ENCODE assay signal across 8 mouse cellular contexts in the genomic region with DNA sequence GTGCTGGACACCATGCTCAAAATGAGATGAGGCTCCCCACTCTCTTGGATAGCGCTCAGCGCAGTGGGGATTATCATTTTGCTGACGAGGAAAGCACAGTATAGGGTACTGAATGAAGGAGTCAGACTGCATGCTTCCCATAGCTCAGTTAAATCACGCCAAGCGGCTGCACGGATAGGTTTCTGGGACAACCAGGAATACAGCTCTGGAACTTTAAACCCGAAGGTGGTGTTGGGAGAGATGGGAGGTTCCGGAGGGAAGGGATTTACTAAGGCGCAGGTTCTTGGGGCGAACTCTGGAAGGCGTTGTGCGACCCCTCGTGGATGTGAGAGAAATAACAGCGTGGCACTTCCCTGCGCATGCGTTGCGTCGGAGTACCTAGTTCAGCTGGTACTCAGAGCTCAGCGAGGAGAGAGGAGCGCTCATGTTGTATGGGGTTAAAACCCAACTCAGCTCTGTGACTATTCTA. TPM values are rescaled to one million over a fixed set of nuclear protein-coding genes. Genes with fewer than 3 reads are reported as not detected.
DNase-seq lines count a peak whose midpoint lies in the region; ATAC-seq lines count a peak whose summit lies in the region.

No protein-coding gene starts in this region.

- H3K4me3 ChIP-seq in hindbrain, embryonic 16.5 days (ENCODE audit: low read length), result peak overlapping the region; percentile 32
- H3K4me3 ChIP-seq in macrophage (ENCODE audit: inconsistent target), result peak overlapping the region; percentile 11; the same call in 1 of the 2 replicates

- no peaks in the 10 kb centered on the region for H3K9me3 ChIP-seq in hindbrain, embryonic 16.5 days (ENCODE audit: control insufficient read depth, low read length)

- DNase-seq in T-cell, adult 2 months (ENCODE audit: low spot score), result peak; percentile 75
- DNase-seq in cerebellum, postnatal 36 days, result peak; percentile 92 to 95
- peak; percentile 93 for DNase-seq in gastrocnemius, adult 18-20 months (ENCODE audit: low spot score)
- peak; percentile 94 to 95 for DNase-seq in left cerebral cortex, adult 18-20 months (ENCODE audit: low spot score in 2 of 2)
- peak; percentile 95 for DNase-seq in right cerebral cortex, adult 18-20 months
- peak; percentile 53 for DNase-seq in urinary bladder, postnatal 10 days (ENCODE audit: low spot score)

- no peaks in the 10 kb centered on the region for H3K79me2 ChIP-seq in macrophage (ENCODE audit: inconsistent target)

- peak overlapping the region; percentile 66 for H3K9ac ChIP-seq in hindbrain, embryonic 16.5 days (ENCODE audit: low read depth, low read length)

- peak overlapping the region; percentile 72 for H3K4me2 ChIP-seq in hindbrain, embryonic 16.5 days (ENCODE audit: low read length)

- H3K27ac ChIP-seq in hindbrain, embryonic 16.5 days (ENCODE audit: low read depth, low read length), result peak overlapping the region; percentile 66
- no peak overlapping the region for H3K27ac ChIP-seq in macrophage

- H3K36me3 ChIP-seq in hindbrain, embryonic 16.5 days (ENCODE audit: control insufficient read depth, insufficient read depth, low read length), result no peaks in the 10 kb centered on the region
- H3K36me3 ChIP-seq in macrophage (ENCODE audit: inconsistent target), result no peaks in the 10 kb centered on the region

- peak; percentile 89 for ATAC-seq in hindbrain, embryonic 16.5 days

- WGBS in hindbrain, embryonic 16.5 days, result 6% methylated on average over 20 of the region's 20 CpGs
- 7% methylated on average over 20 of the region's 20 CpGs for WGBS in macrophage (ENCODE audit: missing documents)

- H3K27me3 ChIP-seq in hindbrain, embryonic 16.5 days (replicated peaks; ENCODE audit: control insufficient read depth, insufficient read depth, low read length), result no peaks in the 10 kb centered on the region

- H3K4me1 ChIP-seq in hindbrain, embryonic 16.5 days (ENCODE audit: control insufficient read depth, insufficient read depth, low read depth, low read length), result peaks cover 9% of the 10 kb centered on the region

RNA-seq across cellular contexts. Expression of gene Gm21885, which starts 4.8 kb away (rescaled TPM):
- total RNA-seq in gastrocnemius, adult 18-20 months (2021), result not detected
- 0.86 TPM in 1 of 2 replicates, not detected in the other for polyA plus RNA-seq in hindbrain, embryonic 16.5 days (2015; fragmentation: Nextera tagmentation; extraction: Ambion mirVana)
- total RNA-seq in left cerebral cortex, adult 18-20 months (2021), result not detected
- total RNA-seq in macrophage (2018; cell fraction: chromatin; rRNA removed), result not detected
- not detected for total RNA-seq in macrophage (2018; cell fraction: cytosol; rRNA removed)
- total RNA-seq in macrophage (2018; cell fraction: nucleus; rRNA removed), result not detected
- not detected in 3 replicates for polyA plus RNA-seq in macrophage (2018)

RNA-seq across cellular contexts. Expression of gene Wfikkn2, which starts 31.1 kb away (rescaled TPM):
- 10 to 100 TPM; 11.1 to 12.6 TPM for total RNA-seq in gastrocnemius, adult 18-20 months (2021)
- polyA plus RNA-seq in hindbrain, embryonic 16.5 days (2015; fragmentation: Nextera tagmentation; extraction: Ambion mirVana), result 9.3 and 10.2 TPM in 2 replicates
- total RNA-seq in left cerebral cortex, adult 18-20 months (2021), result 1 to 10 TPM; 1.8 to 2.2 TPM
- total RNA-seq in macrophage (2018; cell fraction: chromatin; rRNA removed), result under 1 TPM in 1 of 26 experiments, not detected in 25; 0.26 TPM
- under 1 TPM in 3 of 26 experiments, not detected in 23; 0.03 to 0.06 (median 0.03) TPM for total RNA-seq in macrophage (2018; cell fraction: cytosol; rRNA removed)
- total RNA-seq in macrophage (2018; cell fraction: nucleus; rRNA removed), result 1 to 10 TPM in 1 of 26 experiments, under 1 TPM in 1, not detected in 24; 0.16 to 1.3 TPM
- not detected in 3 replicates for polyA plus RNA-seq in macrophage (2018)

RNA-seq across cellular contexts. Expression of gene Luc7l3, which starts 44.9 kb away (rescaled TPM):
- 10 to 100 TPM; 30.3 to 44.2 TPM for total RNA-seq in gastrocnemius, adult 18-20 months (2021)
- polyA plus RNA-seq in hindbrain, embryonic 16.5 days (2015; fragmentation: Nextera tagmentation; extraction: Ambion mirVana), result 110 and 113 TPM in 2 replicates
- total RNA-seq in left cerebral cortex, adult 18-20 months (2021), result 100 to 1,000 TPM; 110 to 111 TPM
- 100 to 1,000 TPM; 264 to 986 (median 514) TPM for total RNA-seq in macrophage (2018; cell fraction: chromatin; rRNA removed)
- total RNA-seq in macrophage (2018; cell fraction: cytosol; rRNA removed), result 10 to 100 TPM; 25.9 to 72.8 (median 42.3) TPM
- 100 to 1,000 TPM; 133 to 444 (median 250) TPM for total RNA-seq in macrophage (2018; cell fraction: nucleus; rRNA removed)
- polyA plus RNA-seq in macrophage (2018), result 57.8 to 99.2 TPM (median 95.9 TPM) in 3 replicates

RNA-seq across cellular contexts. Expression of gene Ankrd40, which starts 50.9 kb away (rescaled TPM):
- 100 to 1,000 TPM; 245 to 246 TPM for total RNA-seq in gastrocnemius, adult 18-20 months (2021)
- polyA plus RNA-seq in hindbrain, embryonic 16.5 days (2015; fragmentation: Nextera tagmentation; extraction: Ambion mirVana), result 9.2 and 9.4 TPM in 2 replicates
- 100 to 1,000 TPM; 123 to 141 TPM for total RNA-seq in left cerebral cortex, adult 18-20 months (2021)
- 10 to 100 TPM; 18.9 to 81.5 (median 44.1) TPM for total RNA-seq in macrophage (2018; cell fraction: chromatin; rRNA removed)
- 10 to 100 TPM; 47.9 to 86.4 (median 61.7) TPM for total RNA-seq in macrophage (2018; cell fraction: cytosol; rRNA removed)
- total RNA-seq in macrophage (2018; cell fraction: nucleus; rRNA removed), result 10 to 100 TPM; 26.7 to 81.7 (median 44.8) TPM
- polyA plus RNA-seq in macrophage (2018), result 51.9 to 117 TPM (median 63.5 TPM) in 3 replicates
